Mouse (Mus musculus): ENCODE measurements at regions not wholly inside any gene's neighbourhood (a gene's known extent, or its start where the extent isn't known, plus 50 kb on each side); places are given as distances from the start of the nearest gene placed in this dataset.

- no peak overlapping the region for H3K27ac ChIP-seq (ENCODE audit: control insufficient read depth, insufficient read depth, low read length)
- no peaks in the 10 kb centered on the region for H3K4me1 ChIP-seq (replicated peaks; ENCODE audit: control insufficient read depth, insufficient read depth, low read length)
- no peak overlapping the region for H3K4me3 ChIP-seq (ENCODE audit: control insufficient read depth, insufficient read depth, low read length)
- DNase-seq: no peak
- H3K27me3 ChIP-seq (ENCODE audit: control insufficient read depth, insufficient read depth, low read length): no peaks in the 10 kb centered on the region
- 93% methylated on average over 2 of the region's 2 CpGs for WGBS
- no peaks in the 10 kb centered on the region for H3K36me3 ChIP-seq (ENCODE audit: control insufficient read depth, insufficient read depth, low read length)
- no peak for TF ChIP-seq POLR2A (IDR thresholded peaks at IDR 0.05; ENCODE audit: control insufficient read depth, extremely low read depth, insufficient read depth, low read length, poor library complexity)
- TF ChIP-seq CTCF (IDR thresholded peaks at IDR 0.05; ENCODE audit: borderline replicate concordance, control insufficient read depth, extremely low read depth, insufficient read depth, low read length, poor library complexity): no peak
These were observed 170.6 kb downstream of the Eipr1 start for GRCm38 (mm10) chr12:28922236-28922635.

GRCm38 (mm10) chr12:28925206-28925605, 173.6 kb downstream of the Eipr1 start:
- 96% methylated on average over 4 of the region's 4 CpGs for WGBS
- TF ChIP-seq POLR2A (IDR thresholded peaks at IDR 0.05; ENCODE audit: control insufficient read depth, extremely low read depth, insufficient read depth, low read length, poor library complexity) (no peak), CTCF (IDR thresholded peaks at IDR 0.05; ENCODE audit: borderline replicate concordance, control insufficient read depth, extremely low read depth, insufficient read depth, low read length, poor library complexity) (no peak)
- H3K4me3 ChIP-seq (ENCODE audit: control insufficient read depth, insufficient read depth, low read length): no peak overlapping the region
- DNase-seq: no peak
- H3K27me3 ChIP-seq (ENCODE audit: control insufficient read depth, insufficient read depth, low read length): no peaks in the 10 kb centered on the region
- H3K27ac ChIP-seq (ENCODE audit: control insufficient read depth, insufficient read depth, low read length): no peak overlapping the region
- H3K4me1 ChIP-seq (replicated peaks; ENCODE audit: control insufficient read depth, insufficient read depth, low read length): no peaks in the 10 kb centered on the region
- no peaks in the 10 kb centered on the region for H3K36me3 ChIP-seq (ENCODE audit: control insufficient read depth, insufficient read depth, low read length)

GRCm38 (mm10) chr12:28939936-28940335, 188.3 kb downstream of the Eipr1 start:
- DNase-seq: no peak
- Histone ChIP-seq H3K36me3 (ENCODE audit: control insufficient read depth, insufficient read depth, low read length) (no peaks in the 10 kb centered on the region), H3K4me1 (replicated peaks; ENCODE audit: control insufficient read depth, insufficient read depth, low read length) (no peaks in the 10 kb centered on the region), H3K4me3 (ENCODE audit: control insufficient read depth, insufficient read depth, low read length) (no peak overlapping the region), H3K27me3 (ENCODE audit: control insufficient read depth, insufficient read depth, low read length) (no peaks in the 10 kb centered on the region), H3K27ac (ENCODE audit: control insufficient read depth, insufficient read depth, low read length) (no peak overlapping the region)
- TF ChIP-seq CTCF (IDR thresholded peaks at IDR 0.05; ENCODE audit: borderline replicate concordance, control insufficient read depth, extremely low read depth, insufficient read depth, low read length, poor library complexity): no peak
- no peak for TF ChIP-seq POLR2A (IDR thresholded peaks at IDR 0.05; ENCODE audit: control insufficient read depth, extremely low read depth, insufficient read depth, low read length, poor library complexity)
- WGBS: 93% methylated on average over 7 of the region's 7 CpGs

GRCm38 (mm10) chr12:28948889-28949288, 197.3 kb downstream of the Eipr1 start:
- TF ChIP-seq CTCF (IDR thresholded peaks at IDR 0.05; ENCODE audit: borderline replicate concordance, control insufficient read depth, extremely low read depth, insufficient read depth, low read length, poor library complexity) (no peak), POLR2A (IDR thresholded peaks at IDR 0.05; ENCODE audit: control insufficient read depth, extremely low read depth, insufficient read depth, low read length, poor library complexity) (no peak)

GRCm38 (mm10) chr12:28949307-28949706, 197.7 kb downstream of the Eipr1 start:
- 78% methylated on average over 10 of the region's 10 CpGs for WGBS
- H3K27me3 ChIP-seq (ENCODE audit: control insufficient read depth, insufficient read depth, low read length): no peaks in the 10 kb centered on the region
- no peaks in the 10 kb centered on the region for H3K36me3 ChIP-seq (ENCODE audit: control insufficient read depth, insufficient read depth, low read length)
- H3K4me1 ChIP-seq (replicated peaks; ENCODE audit: control insufficient read depth, insufficient read depth, low read length): no peaks in the 10 kb centered on the region
- no peak for TF ChIP-seq CTCF (IDR thresholded peaks at IDR 0.05; ENCODE audit: borderline replicate concordance, control insufficient read depth, extremely low read depth, insufficient read depth, low read length, poor library complexity)
- TF ChIP-seq POLR2A (IDR thresholded peaks at IDR 0.05; ENCODE audit: control insufficient read depth, extremely low read depth, insufficient read depth, low read length, poor library complexity): no peak
- no peak overlapping the region for H3K27ac ChIP-seq (ENCODE audit: control insufficient read depth, insufficient read depth, low read length)
- no peak overlapping the region for H3K4me3 ChIP-seq (ENCODE audit: control insufficient read depth, insufficient read depth, low read length)
- no peak for DNase-seq

More at GRCm38 (mm10) chr12:28948889-28949288, 197.3 kb downstream of the Eipr1 start:
- Histone ChIP-seq H3K36me3 (ENCODE audit: control insufficient read depth, insufficient read depth, low read length) (no peaks in the 10 kb centered on the region), H3K27me3 (ENCODE audit: control insufficient read depth, insufficient read depth, low read length) (no peaks in the 10 kb centered on the region), H3K4me1 (replicated peaks; ENCODE audit: control insufficient read depth, insufficient read depth, low read length) (no peaks in the 10 kb centered on the region), H3K4me3 (ENCODE audit: control insufficient read depth, insufficient read depth, low read length) (no peak overlapping the region), H3K27ac (ENCODE audit: control insufficient read depth, insufficient read depth, low read length) (no peak overlapping the region)
- no peak for DNase-seq
- 77% methylated on average over 9 of the region's 9 CpGs for WGBS

GRCm38 (mm10) chr12:28957155-28957554, 205.6 kb downstream of the Eipr1 start:
- no peaks in the 10 kb centered on the region for H3K36me3 ChIP-seq (ENCODE audit: control insufficient read depth, insufficient read depth, low read length)
- no peaks in the 10 kb centered on the region for H3K27me3 ChIP-seq (ENCODE audit: control insufficient read depth, insufficient read depth, low read length)
- H3K27ac ChIP-seq (ENCODE audit: control insufficient read depth, insufficient read depth, low read length): no peak overlapping the region
- no peaks in the 10 kb centered on the region for H3K4me1 ChIP-seq (replicated peaks; ENCODE audit: control insufficient read depth, insufficient read depth, low read length)
- no peak for TF ChIP-seq POLR2A (IDR thresholded peaks at IDR 0.05; ENCODE audit: control insufficient read depth, extremely low read depth, insufficient read depth, low read length, poor library complexity)
- no peak for TF ChIP-seq CTCF (IDR thresholded peaks at IDR 0.05; ENCODE audit: borderline replicate concordance, control insufficient read depth, extremely low read depth, insufficient read depth, low read length, poor library complexity)
- no peak for DNase-seq
- no peak overlapping the region for H3K4me3 ChIP-seq (ENCODE audit: control insufficient read depth, insufficient read depth, low read length)
- WGBS: 92% methylated on average over 1 of the region's 1 CpGs

GRCm38 (mm10) chr12:28958661-28959060, 207.1 kb downstream of the Eipr1 start:
- DNase-seq: no peak
- WGBS: 69% methylated on average over 1 of the region's 1 CpGs
- no peaks in the 10 kb centered on the region for H3K36me3 ChIP-seq (ENCODE audit: control insufficient read depth, insufficient read depth, low read length)
- H3K4me1 ChIP-seq (replicated peaks; ENCODE audit: control insufficient read depth, insufficient read depth, low read length): no peaks in the 10 kb centered on the region
- no peaks in the 10 kb centered on the region for H3K27me3 ChIP-seq (ENCODE audit: control insufficient read depth, insufficient read depth, low read length)
- no peak overlapping the region for H3K27ac ChIP-seq (ENCODE audit: control insufficient read depth, insufficient read depth, low read length)
- no peak overlapping the region for H3K4me3 ChIP-seq (ENCODE audit: control insufficient read depth, insufficient read depth, low read length)
- no peak for TF ChIP-seq POLR2A (IDR thresholded peaks at IDR 0.05; ENCODE audit: control insufficient read depth, extremely low read depth, insufficient read depth, low read length, poor library complexity)
- TF ChIP-seq CTCF (IDR thresholded peaks at IDR 0.05; ENCODE audit: borderline replicate concordance, control insufficient read depth, extremely low read depth, insufficient read depth, low read length, poor library complexity): no peak

All from thymus, adult 2 months (tissue).